Mouse (Mus musculus) embryonic facial prominence, embryonic 10.5 days (tissue): ENCODE data around the gene Osm. TPM values are rescaled to one million over a fixed set of nuclear protein-coding genes. Genes with fewer than 3 reads are reported as not detected.

ENCODE experiments used
- DNase-seq: peaks from one replicate; pipeline ENCODE4 v3.0.0-alpha.2; 2017; ENCODE audit warnings: low spot score
- H3K27ac ChIP-seq: fragments of 300-500 bp; sonication (generic); replicated peaks from 2 replicates; pipeline ENCODE4 v1.5.1; 2016; ENCODE audit warnings: mild to moderate bottlenecking
- H3K27me3 ChIP-seq: fragments of 300-500 bp; sonication (generic); replicated peaks from 2 replicates; pipeline ENCODE4 v1.6.1; 2016; ENCODE audit warnings: low read depth, mild to moderate bottlenecking; ENCODE audit not compliant: poor library complexity, severe bottlenecking
- H3K36me3 ChIP-seq: fragments of 300-500 bp; sonication (generic); replicated peaks from 2 replicates; pipeline ENCODE4 v1.6.1; 2016; ENCODE audit warnings: mild to moderate bottlenecking, moderate library complexity
- H3K4me1 ChIP-seq: fragments of 300-500 bp; sonication (generic); 2 replicates; pipeline ENCODE4 v1.6.1; 2016
- H3K4me3 ChIP-seq: fragments of 300-500 bp; sonication (generic); 2 replicates; pipeline ENCODE4 v1.5.1; 2016; ENCODE audit warnings: mild to moderate bottlenecking, moderate library complexity
- H3K9me3 ChIP-seq: fragments of 300-500 bp; sonication (generic); 2 replicates; pipeline ENCODE4 v1.6.1; 2016; ENCODE audit warnings: mild to moderate bottlenecking
- WGBS: fragments of 180-500 bp; shearing (Covaris S2); methylation state at CpG from one replicate; pipeline ENCODE4 v1.1.7; 2016; 5-methylcytosine and 5-hydroxymethylcytosine counted together
- polyA plus RNA-seq: library from polyadenylated mRNA; unstranded; fragments of >200 nt; fragmentation: Nextera tagmentation; extraction: Ambion mirVana; gene quantifications from 2 replicates; pipeline ENCODE4 v1.2.1, GENCODE M21; 2016

Gene Osm
- polyA plus RNA-seq, 1 experiment from 2014 or later = not detected

DNA sequence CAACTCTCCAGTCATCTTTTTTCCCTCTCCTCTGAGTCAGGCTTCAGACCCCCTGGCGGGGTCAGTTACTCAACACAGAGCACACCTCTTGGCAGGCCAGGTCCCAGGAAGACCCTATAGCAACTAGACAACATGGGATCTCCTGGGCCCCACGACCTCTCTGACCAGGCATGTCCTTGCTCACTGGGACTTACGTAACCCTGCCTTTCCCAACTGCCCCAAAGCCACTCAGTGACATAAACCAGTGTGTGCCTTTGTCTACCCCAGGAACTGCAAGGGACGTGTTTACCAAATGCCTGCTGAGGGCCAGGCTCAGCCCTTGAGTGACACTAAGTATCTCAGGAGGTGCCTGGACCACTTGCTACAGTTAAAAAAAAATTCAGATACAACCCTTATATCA, 6.4 kb upstream of the Osm start:
- DNase-seq = no peak
- H3K27ac ChIP-seq = no peak overlapping the region

DNA sequence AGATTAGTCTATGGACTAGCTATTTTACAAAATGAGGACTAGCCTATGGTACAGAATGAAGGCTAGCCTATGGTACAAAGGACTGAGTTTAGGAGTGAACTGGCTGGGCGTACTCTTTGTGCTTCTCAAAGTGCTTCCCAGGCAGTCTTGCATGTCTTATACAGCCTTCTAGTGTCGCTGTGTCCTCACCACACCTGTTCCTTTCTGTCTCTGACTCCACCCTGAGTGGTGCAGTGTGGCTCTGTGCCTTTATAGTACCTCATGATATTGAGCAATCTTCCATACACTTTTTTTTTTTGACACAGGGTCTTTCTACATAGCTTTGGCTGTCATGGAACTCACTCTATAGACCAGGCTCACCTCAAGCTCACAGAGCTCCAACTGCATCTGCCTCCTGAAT, 4.8 kb upstream of the Osm start:
- WGBS = 88% methylated on average over 2 of the region's 2 CpGs
- no peaks in the 10 kb centered on the region for H3K27me3 ChIP-seq
- no peak for DNase-seq

More for the DNA sequence above, 6.4 kb upstream of the Osm start:
- Histone ChIP-seq H3K4me1 (peaks cover 12% of the 10 kb centered on the region), H3K4me3 (no peak overlapping the region), H3K9me3 (no peaks in the 10 kb centered on the region), H3K27me3 (0 out of 2 replicates have a peak, but pooled peaks cover 3% of the 10 kb centered on the region), H3K36me3 (no peaks in the 10 kb centered on the region)
- WGBS = 66% methylated on average over 4 of the region's 4 CpGs

DNA sequence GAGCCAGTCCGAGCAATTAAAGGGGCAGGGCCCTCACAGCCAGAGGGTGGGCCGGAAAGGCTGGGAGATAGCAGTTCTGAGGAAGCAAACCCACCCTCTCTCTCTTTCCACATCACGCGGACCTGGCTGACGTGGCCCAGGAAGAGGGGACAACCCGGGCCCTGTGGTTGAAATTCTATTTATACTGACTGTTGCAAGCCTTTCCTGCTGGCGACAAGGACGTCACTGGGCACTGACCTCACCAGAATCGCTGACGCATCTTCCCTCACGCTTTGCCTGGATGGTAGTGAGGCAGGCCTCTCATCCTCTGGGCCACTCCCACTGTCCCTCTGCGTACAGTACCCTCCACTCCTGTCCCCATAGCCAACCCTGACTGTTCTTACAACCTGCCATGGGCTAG, 3.6 kb upstream of the Osm start:
- H3K27me3 ChIP-seq = no peaks in the 10 kb centered on the region
- H3K4me3 ChIP-seq = no peak overlapping the region
- no peak for DNase-seq
- no peaks in the 10 kb centered on the region for H3K36me3 ChIP-seq
- H3K4me1 ChIP-seq = peaks cover 12% of the 10 kb centered on the region
- no peaks in the 10 kb centered on the region for H3K9me3 ChIP-seq
- WGBS = 64% methylated on average over 12 of the region's 12 CpGs
- 0 out of 2 replicates have a peak overlapping the region, but pooled peaks have one; percentile 4 for H3K27ac ChIP-seq

More for the DNA sequence above, 4.8 kb upstream of the Osm start:
- Histone ChIP-seq H3K9me3 (no peaks in the 10 kb centered on the region), H3K4me3 (no peak overlapping the region), H3K27ac (no peak overlapping the region), H3K36me3 (no peaks in the 10 kb centered on the region), H3K4me1 (peaks cover 12% of the 10 kb centered on the region)

DNA sequence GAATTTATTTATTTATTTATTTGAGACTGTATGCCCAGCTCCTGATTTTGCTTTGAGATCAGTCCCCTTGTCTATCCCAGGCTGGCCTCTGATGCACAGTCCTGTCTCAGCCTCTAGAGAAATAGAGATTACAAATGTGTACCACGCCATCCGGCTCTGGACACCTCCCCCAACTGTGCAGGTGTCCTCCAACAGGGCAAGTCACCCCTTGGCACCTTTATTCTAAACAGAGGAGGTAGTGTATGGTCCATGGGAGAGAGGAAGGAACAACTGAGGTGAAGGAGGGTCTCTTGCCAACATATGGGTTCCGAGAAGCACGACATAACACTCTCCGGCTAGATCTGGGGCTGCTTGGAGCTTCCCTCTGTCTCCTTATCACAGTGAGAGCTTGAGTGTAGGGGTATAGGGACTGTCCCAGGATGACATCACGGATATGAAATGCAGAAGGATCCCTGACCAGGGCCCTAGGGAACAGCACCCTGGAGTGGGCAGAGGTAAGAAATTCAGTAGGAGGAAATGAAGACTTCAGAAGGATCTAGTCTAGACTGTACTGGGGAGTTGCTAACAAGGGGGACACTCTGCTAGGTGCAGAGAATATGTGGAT, 1.1 kb upstream of the Osm start:
- WGBS = 85% methylated on average over 6 of the region's 6 CpGs
- H3K4me3 ChIP-seq = no peak overlapping the region
- H3K4me1 ChIP-seq = no peaks in the 10 kb centered on the region; the same call in 1 of the 2 replicates
- H3K27ac ChIP-seq = no peak overlapping the region
- H3K9me3 ChIP-seq = no peaks in the 10 kb centered on the region
- H3K27me3 ChIP-seq = no peaks in the 10 kb centered on the region
- H3K36me3 ChIP-seq = no peaks in the 10 kb centered on the region
- DNase-seq = no peak

DNA sequence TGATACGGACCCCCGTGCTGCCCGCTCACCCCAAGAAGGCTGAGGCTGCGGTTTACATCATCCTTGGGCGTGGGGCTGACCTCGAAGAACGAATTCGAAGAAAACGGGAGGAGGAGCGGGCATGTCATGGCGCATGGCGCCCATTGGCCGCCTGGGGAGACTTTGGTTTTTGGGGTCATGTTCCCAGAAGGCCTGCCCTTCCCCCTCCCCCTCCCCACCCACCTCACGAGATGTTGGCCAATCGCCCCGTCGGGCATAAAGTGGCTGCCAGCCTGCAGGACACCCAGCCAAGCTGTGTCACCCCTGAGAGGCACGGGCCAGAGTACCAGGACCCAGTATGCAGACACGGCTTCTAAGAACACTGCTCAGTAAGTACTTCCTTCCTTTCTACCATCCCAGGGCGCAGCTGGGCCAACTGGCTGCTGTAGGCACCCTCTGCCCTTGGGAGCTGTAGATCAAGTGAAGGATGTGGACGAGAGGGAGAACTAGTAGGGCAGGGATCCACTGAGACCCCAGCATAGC, 387 bp downstream of the Osm start:
- Histone ChIP-seq H3K4me3 (no peak overlapping the region), H3K9me3 (no peaks in the 10 kb centered on the region), H3K4me1 (no peaks in the 10 kb centered on the region; the same call in 1 of the 2 replicates), H3K36me3 (no peaks in the 10 kb centered on the region), H3K27ac (no peak overlapping the region), H3K27me3 (no peaks in the 10 kb centered on the region)
- WGBS = 90% methylated on average over 21 of the region's 21 CpGs
- no peak for DNase-seq

DNA sequence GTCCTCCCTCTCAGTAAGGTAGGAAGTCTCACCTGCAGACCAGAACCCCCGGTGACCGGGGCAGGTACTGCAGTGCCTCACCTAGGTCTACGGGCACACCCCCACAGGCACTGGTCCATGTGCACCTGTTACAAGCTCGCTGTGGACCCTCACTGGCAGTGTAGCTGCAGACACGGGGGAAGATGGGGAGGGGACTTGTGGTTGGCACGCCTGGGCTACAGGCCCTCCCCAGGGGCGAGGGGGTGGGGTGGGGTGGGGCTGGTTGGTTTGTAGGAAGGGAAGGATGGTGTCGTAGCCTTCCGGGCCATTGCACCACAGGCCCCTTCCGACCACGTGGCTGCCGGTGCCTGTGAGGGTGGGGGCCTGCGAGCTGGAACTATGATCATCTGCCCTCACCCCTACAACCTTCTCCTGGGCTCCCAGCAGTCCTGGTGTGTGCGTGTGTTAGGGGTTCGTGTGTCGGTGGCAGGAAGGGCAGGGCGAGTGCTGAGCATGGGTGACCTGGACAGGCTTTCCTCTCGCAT, 1.2 kb downstream of the Osm start:
- H3K27me3 ChIP-seq = no peaks in the 10 kb centered on the region
- DNase-seq = no peak
- H3K9me3 ChIP-seq = no peaks in the 10 kb centered on the region
- H3K27ac ChIP-seq = no peak overlapping the region
- no peaks in the 10 kb centered on the region; the same call in 1 of the 2 replicates for H3K4me1 ChIP-seq
- no peaks in the 10 kb centered on the region for H3K36me3 ChIP-seq
- H3K4me3 ChIP-seq = no peak overlapping the region
- 85% methylated on average over 18 of the region's 18 CpGs for WGBS

DNA sequence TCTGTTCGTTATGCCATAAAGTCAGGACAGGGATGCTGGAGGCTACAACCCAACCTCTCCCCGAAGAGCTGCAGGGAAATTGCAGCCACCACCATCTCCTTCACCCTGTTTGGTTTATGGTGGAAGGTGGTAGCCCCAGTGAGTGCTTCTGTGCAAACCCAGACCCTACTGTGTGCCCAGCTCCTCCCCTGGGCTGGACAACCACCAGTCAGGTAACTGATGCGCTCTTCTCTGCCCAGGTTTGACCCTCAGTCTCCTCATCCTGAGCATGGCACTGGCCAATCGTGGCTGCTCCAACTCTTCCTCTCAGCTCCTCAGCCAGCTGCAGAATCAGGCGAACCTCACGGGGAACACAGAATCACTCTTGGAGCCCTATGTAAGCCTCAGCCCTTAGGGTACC, 1.9 kb downstream of the Osm start:
- H3K4me3 ChIP-seq = no peak overlapping the region
- H3K36me3 ChIP-seq = no peaks in the 10 kb centered on the region
- 88% methylated on average over 6 of the region's 6 CpGs for WGBS
- no peak overlapping the region for H3K27ac ChIP-seq
- no peaks in the 10 kb centered on the region; the same call in 1 of the 2 replicates for H3K4me1 ChIP-seq
- no peaks in the 10 kb centered on the region for H3K9me3 ChIP-seq
- H3K27me3 ChIP-seq = no peaks in the 10 kb centered on the region
- no peak for DNase-seq

DNA sequence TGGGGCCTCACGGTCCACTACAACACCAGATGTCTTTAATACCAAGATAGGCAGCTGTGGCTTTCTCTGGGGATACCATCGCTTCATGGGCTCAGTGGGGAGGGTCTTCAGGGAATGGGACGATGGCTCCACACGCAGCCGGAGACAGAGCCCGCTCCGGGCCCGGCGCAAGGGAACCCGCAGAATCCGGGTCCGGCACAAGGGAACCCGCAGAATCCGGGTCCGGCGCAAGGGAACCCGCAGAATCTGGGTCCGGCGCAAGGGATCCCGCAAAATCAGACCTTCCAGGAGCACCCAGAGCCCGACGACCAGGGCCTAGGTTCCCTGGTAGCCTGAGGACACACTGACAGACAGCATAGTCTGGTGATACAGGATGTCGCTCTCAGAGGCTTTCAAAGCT, 3.5 kb downstream of the Osm start:
- H3K27me3 ChIP-seq = no peaks in the 10 kb centered on the region
- 92% methylated on average over 23 of the region's 23 CpGs for WGBS
- no peaks in the 10 kb centered on the region for H3K9me3 ChIP-seq
- no peak for DNase-seq
- no peaks in the 10 kb centered on the region for H3K36me3 ChIP-seq
- H3K4me1 ChIP-seq = no peaks in the 10 kb centered on the region; the same call in 1 of the 2 replicates
- H3K27ac ChIP-seq = no peak overlapping the region
- H3K4me3 ChIP-seq = no peak overlapping the region

DNA sequence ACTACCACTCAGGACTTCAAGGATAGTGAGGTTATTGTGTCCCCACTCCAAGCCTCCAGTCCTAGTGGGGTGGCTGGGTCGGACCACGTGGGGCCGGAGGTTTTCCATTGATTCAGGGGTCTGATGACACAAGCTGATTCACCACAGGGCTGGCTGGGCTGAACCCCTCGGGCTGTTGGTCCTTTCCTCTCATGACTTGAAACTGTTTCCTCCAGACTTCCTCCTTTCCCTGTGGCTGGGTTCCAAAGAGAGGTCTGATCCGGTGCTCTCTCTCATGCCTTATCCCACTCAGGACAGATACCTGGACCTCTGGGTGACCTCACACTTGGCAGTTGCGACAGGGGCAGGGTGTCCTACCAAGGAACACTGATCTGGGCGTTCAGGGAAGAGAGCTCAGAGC, 3.9 kb downstream of the Osm start:
- Histone ChIP-seq H3K9me3 (no peaks in the 10 kb centered on the region), H3K4me1 (no peaks in the 10 kb centered on the region; the same call in 1 of the 2 replicates), H3K27me3 (no peaks in the 10 kb centered on the region), H3K36me3 (no peaks in the 10 kb centered on the region), H3K27ac (no peak overlapping the region), H3K4me3 (no peak overlapping the region)
- 74% methylated on average over 7 of the region's 7 CpGs for WGBS
- DNase-seq = no peak

DNA sequence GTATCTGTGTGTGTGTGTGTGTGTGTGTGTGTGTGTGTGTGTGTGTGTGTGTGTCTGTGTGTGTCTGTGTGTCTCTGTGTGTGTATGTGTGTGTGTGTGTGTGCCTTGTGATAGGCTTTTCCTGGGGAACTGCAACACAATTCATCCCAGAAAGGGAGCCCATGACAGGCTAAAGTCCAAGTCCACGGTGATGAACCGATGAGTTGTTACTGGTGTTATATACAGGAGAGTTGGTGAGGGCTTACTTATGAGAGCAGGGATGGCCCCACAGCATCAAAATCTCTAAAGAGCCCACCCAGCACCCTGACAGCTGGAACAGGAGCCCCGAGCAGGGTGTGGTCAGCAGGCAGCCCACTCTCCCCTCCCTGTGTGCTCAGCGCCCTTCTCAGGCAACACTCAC, 5.0 kb downstream of the Osm start:
- no peaks in the 10 kb centered on the region for H3K27me3 ChIP-seq
- DNase-seq = no peak
- H3K4me3 ChIP-seq = no peak overlapping the region
- WGBS = 79% methylated on average over 4 of the region's 4 CpGs
- H3K36me3 ChIP-seq = no peaks in the 10 kb centered on the region
- H3K27ac ChIP-seq = no peak overlapping the region
- H3K4me1 ChIP-seq = peaks cover 2% of the 10 kb centered on the region
- H3K9me3 ChIP-seq = no peaks in the 10 kb centered on the region

DNA sequence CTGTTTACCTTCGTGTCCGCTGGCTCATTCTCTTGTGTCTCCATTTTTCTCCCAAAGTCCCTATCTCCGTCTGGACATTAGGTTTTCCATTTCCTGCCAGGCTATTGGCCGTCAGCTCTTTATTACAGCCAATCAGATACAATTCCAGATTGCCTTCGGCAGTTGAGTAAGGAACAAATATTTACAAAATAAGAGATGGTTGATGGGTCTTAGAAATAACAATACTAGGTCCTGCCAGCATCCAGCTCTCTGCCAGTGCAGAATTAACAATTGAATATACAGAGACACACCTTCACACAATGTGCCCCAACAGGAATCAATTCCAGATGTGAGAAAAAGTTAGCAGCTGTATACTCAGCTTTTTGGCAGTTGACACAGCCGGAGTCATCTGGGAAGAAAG, 9.9 kb downstream of the Osm start:
- peaks cover 18% of the 10 kb centered on the region; the same call in 1 of the 2 replicates for H3K4me1 ChIP-seq
- no peak overlapping the region for H3K4me3 ChIP-seq
- H3K27ac ChIP-seq = no peak overlapping the region
- 63% methylated on average over 6 of the region's 6 CpGs for WGBS
- no peaks in the 10 kb centered on the region for H3K36me3 ChIP-seq
- no peaks in the 10 kb centered on the region for H3K9me3 ChIP-seq
- H3K27me3 ChIP-seq = no peaks in the 10 kb centered on the region
- no peak for DNase-seq

DNA sequence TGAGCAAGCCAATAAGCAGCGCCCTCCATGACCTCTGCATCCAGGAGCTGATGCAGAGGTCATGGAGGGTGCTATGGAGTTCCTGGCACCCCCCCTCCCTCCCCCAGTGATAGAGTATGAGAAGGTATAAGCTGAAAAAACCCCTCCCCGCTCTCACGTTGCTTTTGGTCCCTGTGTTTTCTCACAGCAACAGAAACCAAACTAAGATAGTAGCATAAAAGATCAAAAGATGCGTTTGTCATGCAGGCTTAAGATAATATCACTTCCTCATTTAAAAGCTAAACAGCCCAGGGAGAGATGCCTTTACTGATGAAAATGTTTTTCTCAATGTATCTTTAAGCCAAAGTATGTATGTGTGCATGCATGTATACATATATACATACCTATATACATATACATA, 10.4 kb downstream of the Osm start:
- Histone ChIP-seq H3K4me1 (peaks cover 21% of the 10 kb centered on the region; the same call in 1 of the 2 replicates), H3K9me3 (no peaks in the 10 kb centered on the region), H3K4me3 (no peak overlapping the region), H3K27ac (no peak overlapping the region), H3K36me3 (no peaks in the 10 kb centered on the region), H3K27me3 (no peaks in the 10 kb centered on the region)
- WGBS = 73% methylated on average over 4 of the region's 4 CpGs
- no peak for DNase-seq
